Mouse (Mus musculus): ENCODE measurements around the gene Pakap. TPM values are rescaled to one million over a fixed set of nuclear protein-coding genes. Genes with fewer than 3 reads are reported as not detected.

Pakap gene
- polyA plus RNA-seq, 1 experiment from 2014 or later, result 26.9 TPM

DNA sequence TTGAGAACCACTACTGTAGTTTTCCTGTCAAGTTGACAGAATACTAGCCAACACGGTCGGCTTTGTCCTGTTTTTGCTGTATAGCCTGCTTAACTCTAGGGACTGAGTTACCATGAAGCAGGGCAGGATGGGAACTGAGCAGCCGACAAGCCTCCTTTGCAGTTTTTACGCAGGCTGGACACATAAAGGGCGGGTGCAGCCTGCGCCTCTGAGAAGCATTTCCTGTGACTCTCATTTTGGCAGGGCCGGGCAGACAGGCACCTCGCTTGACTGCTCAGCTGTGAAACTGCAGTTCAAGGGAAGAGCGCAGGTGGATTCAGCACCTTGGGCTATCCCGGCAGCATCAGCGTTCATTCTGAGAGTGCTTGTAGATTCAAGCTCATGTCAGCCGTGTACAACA lies 113.5 kb downstream of the Pakap start:
- WGBS, result 62% methylated on average over 12 of the region's 12 CpGs
- no peaks in the 10 kb centered on the region; the same call in 1 of the 2 replicates for H3K4me1 ChIP-seq
- H3K9ac ChIP-seq (replicated peaks), result no peak overlapping the region

DNA sequence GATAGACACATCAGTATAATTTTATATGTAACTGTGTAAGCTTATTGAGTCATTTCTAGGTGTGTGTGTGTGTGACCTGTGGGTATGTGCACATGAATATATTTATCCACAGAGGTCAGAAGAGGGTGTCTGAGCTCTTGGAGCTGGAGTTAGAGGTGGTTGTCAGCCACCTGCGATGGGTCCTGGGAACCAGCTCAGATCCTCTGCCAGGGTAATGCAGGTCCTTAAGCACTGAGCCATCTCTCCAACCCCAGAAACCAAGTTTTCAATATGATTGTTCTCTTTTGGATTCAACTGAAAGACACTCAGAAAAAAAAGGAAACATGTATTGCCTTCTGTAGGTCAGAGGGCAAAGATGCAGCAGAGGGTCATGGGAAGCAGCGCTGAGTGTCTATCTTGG lies 114.4 kb downstream of the Pakap start:
- no peaks in the 10 kb centered on the region for H3K36me3 ChIP-seq
- 95% methylated on average over 2 of the region's 2 CpGs for WGBS
- ATAC-seq (ENCODE audit: low FRiP score, low read depth), result no peak

More for the DNA sequence above, 113.5 kb downstream of the Pakap start:
- no peak overlapping the region for H3K4me3 ChIP-seq
- H3K27me3 ChIP-seq, result 0 out of 2 replicates have a peak, but pooled peaks cover 4% of the 10 kb centered on the region
- H3K9me3 ChIP-seq, result no peaks in the 10 kb centered on the region
- no peaks in the 10 kb centered on the region for H3K36me3 ChIP-seq
- ATAC-seq (ENCODE audit: low FRiP score, low read depth), result no peak
- H3K4me2 ChIP-seq (replicated peaks), result no peak overlapping the region
- H3K27ac ChIP-seq (replicated peaks), result no peak overlapping the region

GRCm38 (mm10) chr4:57682944-57683343 lies 115.0 kb downstream of the Pakap start:
- Histone ChIP-seq H3K9ac (replicated peaks) (no peak overlapping the region), H3K4me1 (no peaks in the 10 kb centered on the region; the same call in 1 of the 2 replicates), H3K27ac (replicated peaks) (no peak overlapping the region), H3K36me3 (no peaks in the 10 kb centered on the region), H3K4me3 (no peak overlapping the region), H3K4me2 (replicated peaks) (no peak overlapping the region), H3K27me3 (peaks cover 4% of the 10 kb centered on the region; the same call in 1 of the 2 replicates), H3K9me3 (no peaks in the 10 kb centered on the region)
- no peak for ATAC-seq (ENCODE audit: low FRiP score, low read depth)
- 88% methylated on average over 11 of the region's 11 CpGs for WGBS

More for the DNA sequence above, 114.4 kb downstream of the Pakap start:
- H3K9me3 ChIP-seq, result no peaks in the 10 kb centered on the region
- no peak overlapping the region for H3K4me2 ChIP-seq (replicated peaks)
- H3K9ac ChIP-seq (replicated peaks), result no peak overlapping the region
- no peaks in the 10 kb centered on the region; the same call in 1 of the 2 replicates for H3K4me1 ChIP-seq
- peaks cover 4% of the 10 kb centered on the region; the same call in 1 of the 2 replicates for H3K27me3 ChIP-seq
- H3K4me3 ChIP-seq, result no peak overlapping the region
- no peak overlapping the region for H3K27ac ChIP-seq (replicated peaks)

GRCm38 (mm10) chr4:57684676-57685215 lies 116.8 kb downstream of the Pakap start:
- Histone ChIP-seq H3K4me3 (no peak overlapping the region), H3K4me2 (replicated peaks) (no peak overlapping the region), H3K27ac (replicated peaks) (no peak overlapping the region), H3K4me1 (peaks cover 5% of the 10 kb centered on the region), H3K27me3 (peaks cover 4% of the 10 kb centered on the region; the same call in 1 of the 2 replicates), H3K9me3 (no peaks in the 10 kb centered on the region), H3K9ac (replicated peaks) (no peak overlapping the region), H3K36me3 (no peaks in the 10 kb centered on the region)
- WGBS, result 84% methylated on average over 12 of the region's 12 CpGs
- no peak for ATAC-seq (ENCODE audit: low FRiP score, low read depth)

- H3K27me3 ChIP-seq, result peaks cover 14% of the 10 kb centered on the region
- peaks cover 5% of the 10 kb centered on the region; the same call in 1 of the 2 replicates for H3K4me1 ChIP-seq
- no peaks in the 10 kb centered on the region for H3K9me3 ChIP-seq
- no peak overlapping the region for H3K4me2 ChIP-seq (replicated peaks)
- no peak for ATAC-seq (ENCODE audit: low FRiP score, low read depth)
- no peak overlapping the region for H3K4me3 ChIP-seq
- H3K36me3 ChIP-seq, result no peaks in the 10 kb centered on the region
- no peak overlapping the region for H3K9ac ChIP-seq (replicated peaks)
- WGBS, result 74% methylated on average over 3 of the region's 3 CpGs
- H3K27ac ChIP-seq (replicated peaks), result no peak overlapping the region
Observed at GRCm38 (mm10) chr4:57686736-57687135, 118.8 kb downstream of the Pakap start.

GRCm38 (mm10) chr4:57687583-57687982 lies 119.6 kb downstream of the Pakap start:
- H3K36me3 ChIP-seq, result no peaks in the 10 kb centered on the region
- H3K4me2 ChIP-seq (replicated peaks), result no peak overlapping the region
- 85% methylated on average over 3 of the region's 3 CpGs for WGBS
- H3K27me3 ChIP-seq, result peaks cover 14% of the 10 kb centered on the region
- no peak overlapping the region for H3K27ac ChIP-seq (replicated peaks)
- H3K9me3 ChIP-seq, result no peaks in the 10 kb centered on the region
- peaks cover 5% of the 10 kb centered on the region; the same call in 1 of the 2 replicates for H3K4me1 ChIP-seq
- no peak overlapping the region for H3K4me3 ChIP-seq
- ATAC-seq (ENCODE audit: low FRiP score, low read depth), result no peak
- H3K9ac ChIP-seq (replicated peaks), result no peak overlapping the region

DNA sequence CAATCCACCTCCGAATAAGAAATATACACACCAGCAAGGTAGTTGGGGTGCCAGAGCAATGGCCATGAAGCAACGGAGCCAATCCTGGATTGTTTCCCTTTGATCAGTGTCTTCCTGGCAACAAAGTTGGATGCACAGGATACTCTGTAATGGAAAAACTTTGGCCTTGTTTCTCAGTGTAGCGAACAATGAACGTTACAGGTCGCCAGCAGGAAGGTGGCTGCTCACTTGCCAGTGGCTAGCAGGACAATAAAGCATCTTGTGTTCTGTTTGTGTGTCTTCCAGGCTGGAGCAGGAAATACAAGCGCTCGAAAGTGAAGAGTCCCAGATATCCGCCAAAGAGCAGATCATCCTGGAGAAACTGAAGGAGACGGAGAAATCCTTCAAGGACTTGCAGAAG lies 120.2 kb downstream of the Pakap start:
- H3K4me3 ChIP-seq, result no peak overlapping the region
- ATAC-seq (ENCODE audit: low FRiP score, low read depth), result no peak
- no peak overlapping the region for H3K9ac ChIP-seq (replicated peaks)
- H3K27me3 ChIP-seq, result peaks cover 14% of the 10 kb centered on the region
- peaks cover 5% of the 10 kb centered on the region; the same call in 1 of the 2 replicates for H3K4me1 ChIP-seq
- H3K9me3 ChIP-seq, result no peaks in the 10 kb centered on the region
- no peak overlapping the region for H3K4me2 ChIP-seq (replicated peaks)
- H3K27ac ChIP-seq (replicated peaks), result no peak overlapping the region
- H3K36me3 ChIP-seq, result no peaks in the 10 kb centered on the region
- 80% methylated on average over 9 of the region's 9 CpGs for WGBS

- no peak for ATAC-seq (ENCODE audit: low FRiP score, low read depth)
- H3K4me1 ChIP-seq, result peaks cover 5% of the 10 kb centered on the region; the same call in 1 of the 2 replicates
- H3K27me3 ChIP-seq, result peaks cover 10% of the 10 kb centered on the region
- no peak overlapping the region for H3K4me2 ChIP-seq (replicated peaks)
- WGBS, result 82% methylated on average over 6 of the region's 6 CpGs
- H3K27ac ChIP-seq (replicated peaks), result no peak overlapping the region
- no peaks in the 10 kb centered on the region for H3K36me3 ChIP-seq
- H3K9ac ChIP-seq (replicated peaks), result no peak overlapping the region
- no peaks in the 10 kb centered on the region for H3K9me3 ChIP-seq
- H3K4me3 ChIP-seq, result no peak overlapping the region
Observed at GRCm38 (mm10) chr4:57690001-57690400, 122.0 kb downstream of the Pakap start.

DNA sequence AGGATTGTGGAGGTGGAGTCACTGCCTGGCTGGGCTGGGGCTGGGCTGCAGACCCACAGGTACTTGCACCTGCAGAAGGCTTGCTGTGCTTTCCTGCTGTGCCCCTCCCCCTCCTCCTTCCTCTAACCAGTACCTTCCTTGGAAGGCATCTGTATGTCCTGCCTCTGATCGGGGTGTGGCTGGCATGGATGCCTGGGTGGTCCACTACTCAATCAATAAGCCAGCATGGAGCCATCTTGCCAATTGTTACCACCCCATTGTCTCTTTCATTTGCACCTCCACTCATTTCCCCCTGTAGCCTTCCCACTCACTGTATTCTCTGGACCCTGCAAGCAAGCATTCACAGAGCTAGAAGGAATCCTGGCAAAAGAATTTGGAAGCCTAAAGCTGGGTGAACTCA lies 122.8 kb downstream of the Pakap start:
- Histone ChIP-seq H3K4me1 (peaks cover 5% of the 10 kb centered on the region; the same call in 1 of the 2 replicates), H3K9me3 (no peaks in the 10 kb centered on the region), H3K27ac (replicated peaks) (no peak overlapping the region), H3K4me2 (replicated peaks) (no peak overlapping the region), H3K9ac (replicated peaks) (no peak overlapping the region), H3K4me3 (no peak overlapping the region), H3K27me3 (peaks cover 10% of the 10 kb centered on the region), H3K36me3 (no peaks in the 10 kb centered on the region)
- WGBS, result 42% methylated on average over 1 of the region's 1 CpGs
- no peak for ATAC-seq (ENCODE audit: low FRiP score, low read depth)

DNA sequence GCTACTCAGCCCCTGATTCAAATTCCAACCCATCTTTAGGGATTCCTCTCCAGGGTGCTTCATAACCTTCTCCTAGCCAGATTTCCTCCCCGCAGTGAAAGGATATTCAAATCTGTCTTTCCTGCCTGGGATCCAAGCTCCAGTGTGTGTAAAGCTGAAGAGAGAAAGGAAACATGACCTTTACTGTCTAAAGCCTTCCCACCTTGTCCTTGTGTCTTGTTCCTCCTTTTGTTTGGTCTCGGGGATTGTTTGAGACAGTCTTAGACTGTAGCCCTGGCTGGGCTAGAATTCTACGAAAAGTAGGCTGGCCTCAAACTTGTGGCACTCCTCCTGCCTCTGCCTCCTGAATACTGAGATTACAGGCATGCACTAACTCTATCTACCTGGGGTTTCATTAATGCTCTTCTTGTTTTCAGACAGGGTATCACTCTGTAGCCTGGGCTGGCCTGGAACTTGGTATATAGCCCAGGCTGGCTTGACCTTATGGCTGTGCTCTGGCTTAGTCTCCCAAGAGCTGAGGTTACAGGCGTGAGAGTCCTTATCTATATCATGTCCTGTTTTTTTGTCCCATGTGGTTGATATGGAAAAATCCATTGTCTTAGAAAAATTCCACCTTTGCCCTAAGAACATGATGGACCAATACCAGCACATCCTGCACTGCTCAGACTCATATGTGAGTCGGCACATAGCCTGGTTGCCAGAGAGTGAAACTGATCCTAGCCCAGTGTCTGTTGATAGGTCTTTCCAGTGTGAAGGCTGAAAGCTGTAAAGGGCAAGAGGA lies 126.6 kb downstream of the Pakap start:
- no peak overlapping the region for H3K9ac ChIP-seq (replicated peaks)
- ATAC-seq (ENCODE audit: low FRiP score, low read depth), result no peak

DNA sequence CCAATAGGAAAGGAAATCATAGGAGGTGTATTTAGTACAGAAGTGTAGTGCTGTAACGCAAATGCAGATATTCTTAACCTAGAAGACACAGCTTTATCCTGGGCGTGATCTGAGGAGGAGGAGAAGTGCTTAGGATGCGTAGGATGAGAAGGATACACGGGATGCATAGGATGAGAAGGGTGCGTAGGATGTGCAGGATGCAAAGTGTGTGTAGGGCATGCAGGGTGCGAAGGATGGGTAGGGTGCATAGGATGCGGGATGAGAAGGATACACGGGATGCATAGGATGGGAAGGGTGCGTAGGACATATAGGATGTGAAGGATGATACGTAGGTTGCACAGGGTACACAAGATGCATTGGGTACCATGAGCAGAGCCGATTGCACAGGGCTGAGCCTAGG lies 129.0 kb downstream of the Pakap start:
- Histone ChIP-seq H3K4me2 (replicated peaks) (no peak overlapping the region), H3K36me3 (no peaks in the 10 kb centered on the region), H3K9ac (replicated peaks) (no peak overlapping the region), H3K4me1 (no peaks in the 10 kb centered on the region), H3K4me3 (no peak overlapping the region), H3K27ac (replicated peaks) (no peak overlapping the region), H3K27me3 (no peaks in the 10 kb centered on the region), H3K9me3 (no peaks in the 10 kb centered on the region)
- no peak for ATAC-seq (ENCODE audit: low FRiP score, low read depth)
- 95% methylated on average over 11 of the region's 11 CpGs for WGBS

More for the DNA sequence above, 126.6 kb downstream of the Pakap start:
- no peaks in the 10 kb centered on the region for H3K9me3 ChIP-seq
- no peak overlapping the region for H3K27ac ChIP-seq (replicated peaks)
- 80% methylated on average over 5 of the region's 5 CpGs for WGBS
- H3K27me3 ChIP-seq, result peaks cover 10% of the 10 kb centered on the region
- H3K36me3 ChIP-seq, result no peaks in the 10 kb centered on the region
- H3K4me3 ChIP-seq, result no peak overlapping the region
- H3K4me1 ChIP-seq, result no peaks in the 10 kb centered on the region
- no peak overlapping the region for H3K4me2 ChIP-seq (replicated peaks)

- no peak for ATAC-seq (ENCODE audit: low FRiP score, low read depth)
- H3K4me2 ChIP-seq (replicated peaks), result no peak overlapping the region
- no peak overlapping the region for H3K27ac ChIP-seq (replicated peaks)
- no peak overlapping the region for H3K4me3 ChIP-seq
- WGBS, result 88% methylated on average over 12 of the region's 12 CpGs
- H3K4me1 ChIP-seq, result no peaks in the 10 kb centered on the region
- no peaks in the 10 kb centered on the region for H3K36me3 ChIP-seq
- no peaks in the 10 kb centered on the region for H3K9me3 ChIP-seq
- no peaks in the 10 kb centered on the region for H3K27me3 ChIP-seq
- no peak overlapping the region for H3K9ac ChIP-seq (replicated peaks)
Observed at GRCm38 (mm10) chr4:57697918-57698611, 130.1 kb downstream of the Pakap start.
